9 mouse cellular contexts compared by ENCODE assay signal in genomic region chr7:24500929-24501328, GRCm38 (mm10). TPM values are rescaled to one million over a fixed set of nuclear protein-coding genes. Genes with fewer than 3 reads are reported as not detected.
A peak's percentile ranks its signal among the peaks of the same experiment; 100 is the strongest.
DNase-seq lines count a peak whose midpoint lies in the region; TF ChIP-seq lines count a peak whose summit lies in the region.
"Had no signal": no experiment of that assay in that cellular context is flagged by ENCODE, and none has a peak within 500 bp of the region (broad histone marks: within the 10 kb centered on the region; RNA-seq: fewer than 3 reads in every experiment).

No protein-coding gene starts in this region.

- TF ChIP-seq EP300 in heart, adult 2 months (IDR thresholded peaks at IDR 0.05; ENCODE audit: insufficient read depth, low read depth, low read length): no peak

- no peak for DNase-seq in heart, adult 2 months
- DNase-seq in heart, adult 8-10 months (ENCODE audit: low spot score): no peak
- peak; percentile 56 for DNase-seq in thymus, adult 2 months
- DNase-seq in thymus, adult 18-20 months: no peak
- peak; percentile 67 to 70 for DNase-seq in kidney, postnatal 4 days
- DNase-seq in spleen, postnatal 4 days (ENCODE audit: low spot score in 2 of 2): peak; percentile 54 to 82
- no peak for DNase-seq in yolk sac, embryonic 10.5 days (ENCODE audit: low spot score)
- DNase-seq in Muller cell, postnatal 12 days (ENCODE audit: inconsistent ontology term): no peak

- TF ChIP-seq POLR2A in heart, adult 2 months (IDR thresholded peaks at IDR 0.05; ENCODE audit: insufficient read depth, low read depth, low read length): no peak
- no peak for TF ChIP-seq POLR2A in thymus, adult 2 months (IDR thresholded peaks at IDR 0.05; ENCODE audit: control insufficient read depth, extremely low read depth, insufficient read depth, low read length, poor library complexity)

- WGBS in heart, adult 2 months: 26% methylated on average over 7 of the region's 7 CpGs
- WGBS in thymus, adult 2 months: 32% methylated on average over 7 of the region's 7 CpGs

- no peak overlapping the region for H3K4me3 ChIP-seq in heart, adult 2 months
- H3K4me3 ChIP-seq in thymus, adult 2 months (ENCODE audit: control insufficient read depth, insufficient read depth, low read length): no peak overlapping the region
- H3K4me3 ChIP-seq: neural tube, embryonic 12.5 days had no signal

- intact Hi-C loops in heart, adult 2 months (cut with DNase I): no loop called here

- TF ChIP-seq CTCF in heart, adult 2 months (IDR thresholded peaks at IDR 0.05): peak; percentile 59
- no peak for TF ChIP-seq CTCF in thymus, adult 2 months (IDR thresholded peaks at IDR 0.05; ENCODE audit: borderline replicate concordance, control insufficient read depth, extremely low read depth, insufficient read depth, low read length, poor library complexity)

- no peaks in the 10 kb centered on the region for H3K79me2 ChIP-seq in heart, adult 2 months (replicated peaks; ENCODE audit: control insufficient read depth, insufficient read depth, low read length)

- no peaks in the 10 kb centered on the region for H3K36me3 ChIP-seq in heart, adult 2 months (ENCODE audit: control insufficient read depth, insufficient read depth, low read length)
- no peaks in the 10 kb centered on the region for H3K36me3 ChIP-seq in thymus, adult 2 months (ENCODE audit: control insufficient read depth, insufficient read depth, low read length)

- peaks cover 8% of the 10 kb centered on the region for H3K27me3 ChIP-seq in heart, adult 2 months (ENCODE audit: control insufficient read depth, insufficient read depth, low read length)
- peaks cover 9% of the 10 kb centered on the region for H3K27me3 ChIP-seq in thymus, adult 2 months (ENCODE audit: control insufficient read depth, insufficient read depth, low read length)

- H3K9ac ChIP-seq in heart, adult 2 months (ENCODE audit: low read depth, low read length): no peak overlapping the region
- H3K9ac ChIP-seq: neural tube, embryonic 12.5 days had no signal

- H3K27ac ChIP-seq in heart, adult 2 months: no peak overlapping the region
- H3K27ac ChIP-seq in thymus, adult 2 months (ENCODE audit: control insufficient read depth, insufficient read depth, low read length): no peak overlapping the region
- H3K27ac ChIP-seq: neural tube, embryonic 12.5 days had no signal

- no peaks in the 10 kb centered on the region for H3K4me1 ChIP-seq in heart, adult 2 months (ENCODE audit: control insufficient read depth, insufficient read depth, low read length)
- 0 out of 2 replicates have a peak, but pooled peaks cover 4% of the 10 kb centered on the region for H3K4me1 ChIP-seq in thymus, adult 2 months (replicated peaks; ENCODE audit: control insufficient read depth, insufficient read depth, low read length)

RNA-seq across cellular contexts. Expression of gene Zfp428, which starts 5.9 kb away (rescaled TPM):
- total RNA-seq in heart, adult 2 months (2021): 10 to 100 TPM; 14.5 to 14.9 TPM
- 12.3 and 28.7 TPM in 2 replicates for polyA plus RNA-seq in heart, adult 2 months (2012; rRNA removed)
- total RNA-seq in heart, adult 8-10 months (2022): 10 to 100 TPM; 15.1 to 17.1 (median 15.6) TPM
- polyA plus RNA-seq in thymus, adult 2 months (2012; rRNA removed): 14.4 and 18.7 TPM in 2 replicates

RNA-seq across cellular contexts. Expression of gene AC161166.1, which starts 11.3 kb away (rescaled TPM):
- not detected for total RNA-seq in heart, adult 2 months (2021)
- polyA plus RNA-seq in heart, adult 2 months (2012; rRNA removed): 0.04 TPM in 1 of 2 replicates, not detected in the other
- not detected for total RNA-seq in heart, adult 8-10 months (2022)
- polyA plus RNA-seq in thymus, adult 2 months (2012; rRNA removed): 0.08 TPM in 1 of 2 replicates, not detected in the other

RNA-seq across cellular contexts. Expression of gene Cadm4, which starts 19.1 kb away (rescaled TPM):
- 10 to 100 TPM; 14.0 to 14.7 TPM for total RNA-seq in heart, adult 2 months (2021)
- 17.0 and 20.4 TPM in 2 replicates for polyA plus RNA-seq in heart, adult 2 months (2012; rRNA removed)
- total RNA-seq in heart, adult 8-10 months (2022): 10 to 100 TPM; 16.6 to 22.0 (median 18.7) TPM
- 6.4 and 7.1 TPM in 2 replicates for polyA plus RNA-seq in thymus, adult 2 months (2012; rRNA removed)

RNA-seq across cellular contexts. Expression of gene Irgq, which starts 29.6 kb away (rescaled TPM):
- 10 to 100 TPM; 16.1 to 17.4 TPM for total RNA-seq in heart, adult 2 months (2021)
- polyA plus RNA-seq in heart, adult 2 months (2012; rRNA removed): 12.9 and 20.7 TPM in 2 replicates
- total RNA-seq in heart, adult 8-10 months (2022): 10 to 100 TPM; 16.2 to 20.0 (median 18.2) TPM
- polyA plus RNA-seq in thymus, adult 2 months (2012; rRNA removed): 34.7 and 36.6 TPM in 2 replicates

RNA-seq across cellular contexts. Expression of gene Plaur, which starts 38.6 kb away (rescaled TPM):
- 1 to 10 TPM; 3.3 to 3.6 TPM for total RNA-seq in heart, adult 2 months (2021)
- polyA plus RNA-seq in heart, adult 2 months (2012; rRNA removed): 4.2 and 5.0 TPM in 2 replicates
- total RNA-seq in heart, adult 8-10 months (2022): 1 to 10 TPM; 1.7 to 9.2 (median 2.6) TPM
- 7.0 and 9.5 TPM in 2 replicates for polyA plus RNA-seq in thymus, adult 2 months (2012; rRNA removed)

Comparison
In these comparisons a context has a peak if more than half of its experiments do, and no peak if none do; other contexts are left out.
1. DNase-seq: peak in thymus, adult 2 months (single experiment), kidney, postnatal 4 days (2 of 2) and spleen, postnatal 4 days (2 of 2); none in heart, adult 2 months (0 of 2), heart, adult 8-10 months (single experiment), thymus, adult 18-20 months (0 of 2), yolk sac, embryonic 10.5 days (single experiment) and Muller cell, postnatal 12 days (single experiment).